Mouse (Mus musculus) v-Abl transformed pro-B cells (cell line): Measurements from ENCODE around the gene Cldn4.

Experiments
- in situ Hi-C, 2 experiments: fragments of 400-800 bp; cut with MboI; formaldehyde crosslinking; loops; one replicate each; pipeline ENCODE4 v1.15.1; 2025; ENCODE audit not compliant: unreplicated experiment in 2 of 2

Gene Cldn4

DNA sequence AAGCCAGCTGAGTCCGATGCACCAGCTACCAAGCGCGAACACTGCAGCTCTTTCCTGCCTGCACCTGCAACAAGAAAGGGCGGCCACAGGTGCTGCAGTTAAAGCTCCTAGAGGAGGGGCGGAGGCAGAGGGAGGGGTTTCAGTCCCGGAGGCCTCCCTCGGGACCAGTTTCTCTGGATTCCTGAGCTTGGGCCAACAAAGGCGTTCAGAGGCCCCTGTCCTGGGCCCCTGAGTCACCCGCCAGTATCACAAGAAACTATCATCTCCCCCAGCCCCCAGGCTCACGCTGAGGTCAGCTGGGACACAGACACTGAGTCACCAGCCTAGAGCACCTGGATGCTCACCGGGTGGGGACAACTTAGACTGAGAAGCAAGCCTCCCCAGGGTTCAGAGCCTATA, at the start of gene Cldn4:
Gene Cldn4 (minus strand): TSS at position 78 of the 399 bp plus-strand sequence.
- in situ Hi-C loops = no loop called here

DNA sequence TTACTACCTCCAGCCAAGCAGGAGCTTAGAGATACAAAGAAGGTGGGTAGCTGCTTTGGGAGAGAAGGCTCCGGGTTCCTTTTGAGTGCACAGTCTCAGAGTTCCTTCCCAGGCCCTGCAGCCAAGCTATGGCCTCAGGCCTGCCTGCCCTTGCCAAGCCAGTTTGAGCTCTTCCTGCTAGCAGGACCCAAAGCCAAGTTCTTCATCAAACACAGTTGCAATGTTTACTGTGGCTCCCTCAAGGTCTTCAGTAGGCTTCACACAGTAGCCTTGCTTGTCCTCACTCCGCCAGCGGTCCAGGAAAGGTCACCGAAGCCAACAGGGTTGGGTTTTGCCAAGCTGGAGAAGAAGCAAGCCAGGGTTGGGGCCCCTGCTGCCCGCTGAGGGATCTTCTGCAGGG, 45.8 kb upstream of the Cldn4 start:
- in situ Hi-C loops = no loop called here

DNA sequence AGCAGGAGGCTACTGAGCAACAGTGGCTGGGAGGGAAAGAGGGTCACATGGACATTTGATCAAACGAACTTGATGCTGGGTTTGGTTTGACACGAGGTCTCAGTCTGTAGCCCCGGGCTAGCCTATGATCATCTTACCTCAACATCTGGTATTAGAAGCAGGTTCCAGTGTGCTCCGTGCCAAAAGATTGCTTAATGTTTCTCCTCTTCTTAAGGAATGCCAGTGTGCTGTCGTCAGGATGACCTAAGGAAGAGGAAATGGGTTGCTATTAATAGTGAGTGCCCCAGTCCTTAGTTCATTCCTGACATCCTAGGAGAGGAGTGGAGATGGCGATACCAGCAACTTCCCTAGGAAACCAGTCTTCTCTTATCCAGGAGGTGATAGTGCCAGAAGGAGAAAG, 43.0 kb upstream of the Cldn4 start:
- in situ Hi-C loops = no loop called here

DNA sequence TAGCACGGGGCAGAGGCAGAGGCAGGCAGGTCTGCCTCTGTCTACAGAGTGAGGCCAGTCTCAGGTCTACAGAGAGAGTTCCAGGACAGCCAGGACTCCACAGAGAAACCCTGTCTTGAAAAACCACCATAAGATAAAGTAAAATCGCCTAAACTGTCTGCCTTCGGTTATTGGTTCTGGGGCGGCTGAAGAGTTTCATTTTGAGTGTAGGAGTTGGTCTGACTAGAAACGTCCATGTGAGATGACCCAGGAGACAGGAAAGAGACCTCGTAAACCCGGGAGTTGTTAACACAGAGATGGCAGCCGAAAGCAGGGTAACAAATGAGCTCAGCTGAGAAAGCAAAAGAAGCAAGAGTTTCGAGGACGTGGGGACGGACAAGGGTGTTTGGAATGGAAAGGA, 42.4 kb upstream of the Cldn4 start:
- in situ Hi-C loops = no loop called here

DNA sequence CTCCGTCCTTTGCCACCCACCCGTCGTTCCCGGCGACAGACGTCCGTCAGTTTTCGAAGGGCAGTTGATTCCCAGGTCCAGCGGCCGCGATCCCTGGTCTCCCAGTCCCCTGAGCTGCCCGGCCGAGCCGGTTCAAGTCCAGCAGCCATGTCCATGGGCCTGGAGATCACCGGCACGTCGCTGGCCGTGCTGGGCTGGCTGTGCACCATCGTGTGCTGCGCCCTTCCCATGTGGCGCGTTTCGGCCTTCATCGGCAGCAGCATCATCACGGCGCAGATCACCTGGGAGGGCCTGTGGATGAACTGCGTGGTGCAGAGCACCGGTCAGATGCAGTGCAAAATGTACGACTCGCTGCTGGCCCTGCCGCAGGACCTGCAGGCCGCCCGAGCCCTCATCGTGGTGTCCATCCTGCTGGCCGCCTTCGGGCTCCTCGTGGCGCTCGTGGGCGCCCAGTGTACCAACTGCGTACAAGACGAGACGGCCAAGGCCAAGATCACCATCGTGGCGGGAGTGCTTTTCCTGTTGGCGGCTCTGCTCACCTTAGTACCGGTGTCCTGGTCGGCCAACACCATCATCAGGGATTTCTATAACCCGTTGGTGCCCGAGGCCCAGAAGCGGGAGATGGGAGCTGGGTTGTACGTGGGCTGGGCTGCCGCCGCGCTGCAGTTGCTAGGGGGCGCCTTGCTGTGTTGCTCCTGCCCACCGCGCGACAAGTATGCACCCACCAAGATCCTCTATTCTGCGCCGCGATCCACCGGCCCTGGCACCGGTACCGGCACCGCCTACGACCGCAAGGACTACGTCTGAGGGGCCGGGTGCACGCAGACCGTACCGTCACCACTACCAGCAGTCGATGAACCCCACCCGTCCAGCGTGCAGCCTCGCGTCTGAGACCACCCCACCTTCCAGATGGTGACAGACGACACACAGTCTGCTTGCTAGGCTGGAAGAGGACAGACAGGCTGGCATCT, 39.8 kb upstream of the Cldn4 start:
- in situ Hi-C loops = no loop called here

DNA sequence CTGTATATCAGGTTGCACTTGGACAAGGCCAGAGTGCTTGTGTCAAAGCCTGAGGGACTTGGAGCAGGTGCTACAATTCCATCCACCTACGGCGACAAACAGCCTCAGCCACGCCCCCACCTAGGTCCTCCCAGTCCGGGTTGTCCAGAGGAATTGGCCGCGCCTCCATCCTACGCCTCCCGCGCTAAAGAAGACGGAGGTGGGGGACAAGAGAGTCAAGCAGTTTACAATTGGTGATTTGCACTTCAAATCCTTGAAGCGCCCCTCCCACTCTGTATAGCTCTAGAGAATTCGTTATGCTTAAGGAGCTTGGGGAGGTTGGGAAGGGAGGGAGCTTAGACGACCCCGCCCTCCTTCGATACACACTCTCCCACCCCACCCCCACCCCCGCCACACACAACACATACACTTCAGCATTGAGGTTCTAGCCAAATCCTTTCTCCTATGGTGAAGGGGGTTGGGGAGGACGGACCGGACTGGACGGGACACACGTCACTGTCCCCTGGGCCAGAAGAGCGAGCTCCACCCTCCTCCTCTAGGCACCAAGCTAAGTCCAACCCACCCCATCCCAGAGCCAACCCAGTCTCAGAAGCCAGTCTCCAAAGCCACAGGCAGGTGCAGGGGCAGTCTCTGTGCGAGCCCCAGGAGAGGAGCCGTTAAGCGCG, 39.0 kb upstream of the Cldn4 start, which contains the start of gene Cldn3:
Gene Cldn3 (plus strand): TSS at position 582 of the 665 bp plus-strand sequence.
- in situ Hi-C loops = no loop called here

DNA sequence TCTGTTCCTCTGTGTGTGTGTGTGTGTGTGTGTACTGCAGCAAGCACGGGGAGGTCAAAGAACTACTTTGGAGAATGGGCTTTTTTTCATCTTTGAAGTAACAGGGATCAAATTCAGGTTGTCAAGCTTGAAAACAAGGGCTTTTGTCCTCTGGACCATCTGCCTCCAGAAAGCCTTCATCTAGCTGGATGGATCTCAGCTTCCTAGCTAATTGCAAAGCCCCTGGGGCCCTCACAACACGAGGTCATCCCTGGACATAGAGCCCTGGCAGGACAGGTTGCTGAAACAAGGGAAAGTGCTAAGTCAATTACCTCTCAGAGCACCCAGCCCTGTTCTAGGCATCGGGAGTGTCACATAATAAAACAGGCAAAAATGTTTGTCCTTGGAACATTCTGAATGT, 37.0 kb upstream of the Cldn4 start:
- in situ Hi-C loops = no loop called here

DNA sequence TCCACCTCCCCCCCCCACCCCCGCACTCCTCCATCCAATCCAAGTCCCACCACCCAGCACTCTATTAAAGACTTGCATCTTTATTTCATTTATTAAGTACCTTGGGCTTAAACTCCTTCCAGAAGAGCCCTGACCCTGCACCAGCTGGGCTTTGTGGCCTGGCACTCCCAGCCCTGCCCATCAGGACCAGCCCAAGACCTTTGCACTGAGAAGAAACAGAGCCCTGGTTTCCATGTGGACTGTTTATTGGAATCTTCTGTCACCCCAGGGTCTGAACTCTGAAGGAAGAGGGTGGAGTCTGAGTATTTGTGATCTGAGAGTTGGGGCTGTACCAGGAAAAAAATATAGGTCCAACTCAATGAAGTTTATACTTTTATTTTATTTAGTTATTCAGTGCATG, 36.4 kb upstream of the Cldn4 start:
- in situ Hi-C loops = no loop called here

DNA sequence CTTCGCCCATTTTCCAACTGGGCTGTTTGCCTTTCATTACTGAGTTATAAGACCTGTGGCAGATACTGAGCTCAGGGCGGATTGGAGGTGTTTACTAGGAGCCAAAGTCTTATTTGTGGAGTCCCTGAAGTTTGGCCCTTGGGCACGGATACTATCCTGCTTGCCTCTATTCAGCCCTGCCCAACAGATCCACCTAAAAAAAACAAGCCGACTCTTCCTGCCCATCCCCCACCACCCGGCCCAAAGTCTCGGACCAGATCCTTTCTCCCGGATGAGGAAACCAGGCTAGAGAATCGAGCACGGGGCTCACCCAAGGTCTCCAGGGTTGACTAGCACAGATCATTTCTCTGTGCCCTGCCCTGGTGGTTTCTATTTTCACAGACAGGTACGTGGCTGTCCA, 34.4 kb upstream of the Cldn4 start:
- in situ Hi-C loops = no loop called here

DNA sequence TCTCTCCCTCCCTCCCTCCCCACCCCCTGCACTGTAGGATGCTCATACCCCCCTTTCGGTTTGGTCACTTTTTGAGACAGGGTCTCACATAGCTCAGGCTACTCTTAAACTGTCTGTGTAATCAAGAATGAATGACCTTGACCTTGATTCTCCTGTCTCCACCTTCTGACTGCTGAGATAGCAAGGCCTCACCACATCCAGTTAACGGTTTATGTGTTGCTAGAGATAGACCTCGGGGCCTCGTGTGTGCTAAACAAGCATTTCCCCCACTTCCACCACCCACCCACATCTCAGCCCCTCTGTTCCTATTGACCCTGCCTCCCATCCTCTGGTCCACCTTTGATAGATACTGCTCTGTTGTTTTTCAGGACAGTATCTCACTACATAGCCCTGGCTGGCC, 31.1 kb upstream of the Cldn4 start:
- in situ Hi-C loops = no loop called here

DNA sequence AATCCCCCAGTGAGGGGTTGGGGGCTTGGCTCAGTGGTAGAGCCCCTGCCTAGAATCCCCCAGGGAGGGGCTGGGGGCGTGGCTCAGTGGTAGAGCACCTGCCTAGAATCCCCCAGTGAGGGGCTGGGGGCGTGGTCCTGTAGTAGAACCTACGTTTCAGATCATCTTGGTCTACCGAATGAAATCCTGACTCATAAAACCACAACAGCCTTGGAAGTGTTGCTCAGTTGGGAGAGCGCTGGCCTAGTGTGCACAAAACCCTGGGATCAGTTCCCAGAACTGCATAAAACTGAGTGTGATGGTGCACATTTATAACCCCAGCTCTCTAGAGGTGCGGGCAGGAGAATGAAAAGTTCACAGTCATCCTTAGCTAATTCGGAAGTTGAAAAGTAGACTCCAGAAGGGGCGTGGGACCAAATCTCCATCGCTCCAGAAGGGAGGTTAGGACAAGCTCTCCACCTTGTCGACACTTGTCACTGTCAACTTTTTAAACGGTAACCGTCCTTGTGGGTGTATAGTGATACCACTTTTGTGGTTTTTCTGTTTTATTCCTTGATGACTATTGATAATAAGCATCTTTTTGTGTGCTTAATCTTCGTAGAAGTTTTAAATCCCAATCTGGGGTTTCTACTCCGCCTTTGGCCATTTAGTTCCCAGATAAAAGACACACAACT, 30.0 kb upstream of the Cldn4 start:
- in situ Hi-C loops = no loop called here

DNA sequence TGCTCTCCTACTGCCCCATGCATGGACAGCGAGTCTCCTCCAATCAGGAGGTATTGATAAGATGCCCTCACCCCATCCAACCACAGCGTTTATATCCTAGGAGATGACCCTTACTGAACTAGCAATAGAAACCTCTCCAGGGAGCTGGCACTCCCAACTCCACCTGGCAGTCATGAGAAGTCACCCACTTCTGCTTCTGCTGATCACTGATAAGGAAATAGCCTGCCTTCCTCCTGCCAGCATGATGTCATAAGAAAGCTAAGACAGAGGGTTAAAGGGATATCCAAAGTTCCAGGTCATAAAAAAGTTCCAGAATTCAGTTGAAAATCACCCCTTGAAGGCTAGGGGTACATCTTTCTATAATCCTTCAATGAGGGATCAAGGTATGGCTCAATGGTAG, 29.4 kb upstream of the Cldn4 start:
- in situ Hi-C loops = no loop called here

DNA sequence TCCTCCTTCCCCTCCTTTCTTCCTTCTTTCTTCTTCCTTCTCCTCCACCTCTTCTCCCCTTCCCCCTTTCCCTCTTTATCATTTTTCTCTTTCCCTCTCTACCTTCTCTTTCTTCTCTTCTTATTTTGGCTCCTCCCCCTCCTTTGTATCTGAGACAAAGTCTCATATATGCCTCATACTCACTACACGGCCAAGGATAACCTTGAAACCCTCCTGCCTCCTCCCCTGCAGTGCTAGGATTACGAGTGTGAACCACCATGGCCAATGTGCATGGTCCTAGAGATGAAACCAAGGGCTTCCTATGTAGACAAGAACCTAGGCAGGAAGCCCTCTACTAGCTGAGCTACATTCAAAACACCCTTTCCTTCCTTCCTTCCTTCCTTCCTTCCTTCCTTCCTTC, 28.2 kb upstream of the Cldn4 start:
- in situ Hi-C loops = loop anchor here in 1 of 2 experiments (25.0 kb wide), 1 partner anchor 788 kb away; the partner anchor contains the start of genes Gtf2ird2 and Rcc1l

DNA sequence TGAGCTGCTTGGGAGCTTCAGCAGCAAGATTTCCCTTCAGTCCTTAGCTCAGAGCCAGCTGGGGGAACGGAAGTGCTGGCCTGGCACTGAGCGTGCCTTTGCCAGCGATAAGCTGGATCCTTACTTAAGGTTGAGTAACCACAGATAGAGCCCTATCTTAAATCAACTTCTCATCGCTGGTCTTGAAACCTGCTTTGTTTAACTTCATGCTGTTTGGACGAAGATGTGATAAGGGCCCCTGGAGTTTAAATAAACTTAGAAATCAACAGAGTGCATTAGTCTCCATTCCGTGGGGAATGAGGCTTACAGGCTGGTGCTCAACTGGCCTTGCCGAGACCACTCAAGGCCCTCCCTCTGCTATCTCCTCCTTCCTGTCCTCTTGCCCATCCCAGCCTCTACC, 27.6 kb upstream of the Cldn4 start:
- in situ Hi-C loops = loop anchor here in 1 of 2 experiments (25.0 kb wide), 1 partner anchor 787 kb away; the partner anchor contains the start of genes Gtf2ird2 and Rcc1l

DNA sequence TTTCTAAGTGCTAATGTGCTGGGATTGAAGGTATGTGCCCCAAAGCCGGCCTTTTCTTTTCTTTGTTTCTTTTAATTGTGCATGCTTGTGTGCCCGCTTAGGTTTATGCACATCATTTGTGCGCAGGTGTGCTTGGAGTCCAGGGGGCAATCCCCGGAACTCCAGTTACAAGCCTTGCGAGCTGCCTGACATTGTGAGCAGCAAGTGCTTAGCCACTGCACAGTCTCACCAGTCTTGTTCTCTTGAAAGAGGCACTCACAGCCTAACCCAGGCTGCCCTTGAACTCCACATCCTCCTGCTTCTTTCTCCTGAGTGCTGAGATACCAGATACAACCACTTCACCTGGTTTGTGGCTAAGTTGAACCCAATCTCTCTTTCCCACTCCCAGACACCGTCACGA, 26.8 kb upstream of the Cldn4 start:
- in situ Hi-C loops = loop anchor here in 1 of 2 experiments (25.0 kb wide), 1 partner anchor 786 kb away; the partner anchor contains the start of genes Gtf2ird2 and Rcc1l

DNA sequence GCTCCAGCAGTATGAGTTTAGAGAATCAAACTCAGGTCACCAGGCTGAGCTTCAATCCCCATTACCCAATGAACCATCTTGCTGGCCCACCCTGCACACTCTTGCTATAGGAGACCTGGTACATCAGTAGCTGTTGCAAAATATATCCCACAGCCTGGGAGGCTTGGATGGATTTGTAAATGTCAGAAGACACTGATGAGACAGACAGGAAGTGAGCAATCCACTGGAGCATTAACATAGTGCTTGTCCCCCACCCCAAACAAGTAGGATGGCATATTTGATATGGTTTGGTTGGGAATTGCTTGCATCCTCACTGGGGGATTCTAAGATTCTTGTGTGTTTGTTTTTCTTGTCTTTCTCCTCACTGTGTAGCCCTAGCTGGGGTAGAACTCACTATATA, 26.3 kb upstream of the Cldn4 start:
- in situ Hi-C loops = loop anchor here in 1 of 2 experiments (25.0 kb wide), 1 partner anchor 786 kb away; the partner anchor contains the start of genes Gtf2ird2 and Rcc1l

DNA sequence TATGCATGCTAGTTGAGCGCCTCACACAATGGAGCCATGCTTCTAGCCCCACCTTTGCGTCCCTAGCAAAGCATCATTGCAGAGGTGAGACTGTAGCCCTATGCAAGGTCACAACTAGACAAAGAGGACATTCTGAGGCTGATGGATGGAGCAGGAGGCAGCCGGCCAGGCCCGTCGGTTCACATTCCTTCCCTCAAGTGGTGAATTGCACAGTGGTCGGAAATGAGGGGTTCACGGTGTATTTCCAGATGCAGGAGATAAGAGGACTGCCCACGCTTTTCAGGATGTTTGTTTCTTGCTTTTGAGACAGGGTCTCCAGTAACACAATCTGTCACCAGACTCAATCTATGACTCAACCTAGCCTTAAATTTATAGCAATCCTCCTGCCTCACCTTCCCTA, 23.9 kb upstream of the Cldn4 start:
- in situ Hi-C loops = loop anchor here in 1 of 2 experiments (25.0 kb wide), 1 partner anchor 783 kb away; the partner anchor contains the start of genes Gtf2ird2 and Rcc1l

DNA sequence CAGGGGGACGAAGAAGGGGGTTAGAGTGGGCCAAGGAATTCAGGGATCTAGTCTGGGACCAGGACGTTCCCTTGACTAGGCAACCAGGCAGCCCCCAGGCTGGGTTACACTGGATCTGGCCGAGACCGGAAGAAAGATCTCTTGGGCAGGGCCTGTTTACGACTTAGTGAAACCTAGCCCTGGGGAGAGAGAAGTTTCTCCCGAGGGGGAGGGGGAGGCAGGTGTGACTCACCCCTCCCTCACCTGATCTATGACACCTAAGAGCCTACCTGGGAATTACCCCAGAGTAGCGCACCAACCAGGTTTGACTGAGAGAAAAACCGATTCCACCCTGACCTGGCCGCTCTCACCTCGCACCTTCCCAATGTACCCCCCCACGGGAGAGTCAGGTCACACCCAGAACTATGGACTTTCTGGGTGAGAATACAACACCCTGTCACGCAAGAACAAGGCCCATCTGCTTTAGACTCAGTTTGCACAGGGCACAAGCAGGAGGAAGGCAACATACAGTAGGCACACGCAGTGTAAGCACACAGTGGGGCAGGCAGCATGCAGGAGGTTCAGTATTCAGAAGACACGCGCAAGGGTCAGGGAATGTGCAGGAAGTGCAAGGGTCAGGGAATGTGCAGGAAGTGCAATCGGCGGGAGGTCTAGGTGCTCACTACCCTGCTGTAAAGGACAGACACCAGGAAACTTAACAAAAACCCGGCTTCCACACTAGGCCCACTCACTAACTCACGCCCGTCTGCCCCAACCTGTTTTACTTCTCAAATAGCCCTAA, 20.6 kb upstream of the Cldn4 start:
- in situ Hi-C loops = loop anchor here (5.0 to 25.0 kb wide), 4 partner anchors 220 to 780 kb away; partner anchors contain the start of genes Eln (in 2 of the 2), Gtf2ird2 (in 1 of the 2) and Rcc1l (in 1 of the 2)
